Mouse (Mus musculus): ENCODE data around the gene Psg16. TPM values are rescaled to one million over a fixed set of nuclear protein-coding genes. Genes with fewer than 3 reads are reported as not detected.
"Not testable (repeated sequence)": the region's sequence is repeated elsewhere in the genome, so short reads cannot be mapped to it uniquely, and the experiment has no call there.

Gene Psg16
- polyA plus RNA-seq, 1 experiment from 2014 or later, result 0.09 TPM

DNA sequence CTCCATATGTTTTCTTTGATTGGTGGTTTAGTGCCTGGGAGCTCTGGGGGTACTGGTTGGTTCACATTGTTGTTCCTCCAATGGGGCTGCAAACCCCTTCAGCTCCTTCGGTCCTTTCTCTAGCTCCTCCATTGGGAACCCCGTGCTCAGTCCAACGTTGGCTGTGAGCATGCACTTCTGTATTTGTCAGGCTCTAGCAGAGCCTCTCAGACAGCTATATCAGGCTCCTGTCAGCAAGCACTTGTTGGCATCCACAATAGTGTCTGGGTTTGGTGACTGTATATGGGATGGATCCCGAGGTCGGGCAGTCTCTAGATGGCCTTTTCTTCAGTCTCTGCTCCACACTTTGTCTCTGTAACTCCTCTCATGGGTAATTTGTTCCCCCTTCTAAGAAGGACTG is 6.2 kb upstream of the Psg16 start:
- H3K27me3 ChIP-seq (ENCODE audit: control insufficient read depth, insufficient read depth, low read length); H3K4me1 ChIP-seq (ENCODE audit: control insufficient read depth, insufficient read depth, low read length); H3K9ac ChIP-seq (ENCODE audit: low read depth, low read length); H3K4me3 ChIP-seq (ENCODE audit: low read depth, low read length); H3K9me3 ChIP-seq (replicated peaks; ENCODE audit: control insufficient read depth, low read length); H3K4me2 ChIP-seq; H3K27ac ChIP-seq (ENCODE audit: low read depth, low read length); ATAC-seq (replicated peaks; ENCODE audit: insufficient number of reproducible peaks, low FRiP score, low TSS enrichment); H3K36me3 ChIP-seq (ENCODE audit: control insufficient read depth, insufficient read depth, low read length): not testable (repeated sequence)
- WGBS (ENCODE audit: insufficient replicate concordance), result 37% methylated on average over 5 of the region's 5 CpGs

DNA sequence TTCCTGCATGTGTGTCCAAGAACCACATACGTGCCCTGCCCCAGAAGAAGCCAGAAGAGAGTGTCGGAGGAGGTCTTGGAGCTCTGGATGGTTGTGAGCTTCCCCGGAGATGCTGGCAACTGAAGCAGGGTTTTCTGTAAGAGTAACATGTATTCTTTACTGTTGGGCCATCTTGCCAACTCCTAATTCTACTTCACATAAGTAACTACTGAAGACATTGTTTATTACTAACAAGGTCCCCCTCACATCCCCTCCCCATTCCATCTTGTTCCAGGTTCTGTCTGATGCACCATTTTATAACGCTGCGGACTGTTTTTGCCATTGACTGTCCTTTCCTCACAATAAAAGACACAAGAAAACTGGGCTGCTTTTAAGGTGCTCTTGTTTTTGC is 332 bp upstream of the Psg16 start:
- ATAC-seq (replicated peaks; ENCODE audit: insufficient number of reproducible peaks, low FRiP score, low TSS enrichment), result no peak
- H3K4me3 ChIP-seq (ENCODE audit: low read depth, low read length), result no peak overlapping the region
- no peaks in the 10 kb centered on the region for H3K4me1 ChIP-seq (ENCODE audit: control insufficient read depth, insufficient read depth, low read length)
- no peaks in the 10 kb centered on the region for H3K27me3 ChIP-seq (ENCODE audit: control insufficient read depth, insufficient read depth, low read length)
- H3K9me3 ChIP-seq (replicated peaks; ENCODE audit: control insufficient read depth, low read length), result no peaks in the 10 kb centered on the region
- no peak overlapping the region for H3K27ac ChIP-seq (ENCODE audit: low read depth, low read length)
- H3K4me2 ChIP-seq, result no peak overlapping the region
- 55% methylated on average over 5 of the region's 5 CpGs for WGBS (ENCODE audit: insufficient replicate concordance)
- H3K36me3 ChIP-seq (ENCODE audit: control insufficient read depth, insufficient read depth, low read length), result no peaks in the 10 kb centered on the region
- H3K9ac ChIP-seq (ENCODE audit: low read depth, low read length), result no peak overlapping the region

DNA sequence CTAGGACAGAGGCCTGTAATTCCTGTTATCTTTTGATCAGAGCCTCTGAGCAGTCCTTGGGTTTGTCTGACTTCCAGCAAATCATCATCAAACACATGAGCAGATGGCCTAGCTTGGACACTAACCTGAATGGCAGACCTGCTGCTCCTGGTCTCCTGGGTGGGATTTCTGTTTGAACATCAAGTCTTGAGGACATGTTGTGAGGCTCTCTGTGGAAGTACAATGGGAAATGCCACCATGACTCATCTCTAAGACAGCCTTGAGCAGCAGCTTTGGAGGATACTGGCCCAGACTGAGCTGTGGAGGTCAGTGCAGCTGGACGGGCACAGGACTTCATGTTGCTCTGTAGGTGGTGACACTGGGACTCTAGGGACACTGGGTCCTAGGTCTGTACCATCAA is 2.7 kb downstream of the Psg16 start:
- no peaks in the 10 kb centered on the region for H3K36me3 ChIP-seq (ENCODE audit: control insufficient read depth, insufficient read depth, low read length)
- H3K27me3 ChIP-seq (ENCODE audit: control insufficient read depth, insufficient read depth, low read length), result no peaks in the 10 kb centered on the region
- no peak overlapping the region for H3K4me3 ChIP-seq (ENCODE audit: low read depth, low read length)
- no peak overlapping the region for H3K9ac ChIP-seq (ENCODE audit: low read depth, low read length)
- WGBS (ENCODE audit: insufficient replicate concordance), result 83% methylated on average over 1 of the region's 1 CpGs
- no peaks in the 10 kb centered on the region for H3K9me3 ChIP-seq (replicated peaks; ENCODE audit: control insufficient read depth, low read length)
- no peak for ATAC-seq (replicated peaks; ENCODE audit: insufficient number of reproducible peaks, low FRiP score, low TSS enrichment)
- no peak overlapping the region for H3K4me2 ChIP-seq
- no peak overlapping the region for H3K27ac ChIP-seq (ENCODE audit: low read depth, low read length)
- H3K4me1 ChIP-seq (ENCODE audit: control insufficient read depth, insufficient read depth, low read length), result no peaks in the 10 kb centered on the region

DNA sequence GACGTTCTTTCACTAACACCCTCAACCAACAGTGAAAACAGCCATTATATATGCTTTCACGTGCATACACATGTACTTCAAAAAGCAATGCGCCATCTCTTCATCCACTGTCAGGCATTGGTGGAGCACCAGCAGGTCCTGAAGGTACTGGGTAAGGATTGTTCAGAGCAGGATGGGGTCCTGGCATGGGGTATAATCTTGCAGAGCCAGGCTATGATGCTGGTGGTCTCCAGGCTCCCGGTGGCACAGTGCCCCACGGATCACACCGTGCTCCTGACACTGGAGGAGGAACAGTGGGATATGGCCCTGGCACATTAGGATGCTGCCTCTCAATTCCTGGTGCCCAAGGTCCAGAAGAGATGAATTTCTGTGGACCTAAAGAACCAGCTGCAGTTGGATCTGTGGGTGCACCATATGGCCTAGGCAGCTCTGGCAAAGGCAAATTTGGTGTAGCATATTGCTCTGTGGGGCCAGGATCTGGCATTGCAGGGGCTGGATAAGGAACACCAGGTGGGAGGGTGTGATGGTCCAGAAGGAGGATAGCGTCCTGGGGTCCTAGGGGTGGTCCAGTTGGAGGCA is 4.3 kb downstream of the Psg16 start:
- Histone ChIP-seq H3K4me3 (ENCODE audit: low read depth, low read length) (no peak overlapping the region), H3K27ac (ENCODE audit: low read depth, low read length) (no peak overlapping the region), H3K4me1 (ENCODE audit: control insufficient read depth, insufficient read depth, low read length) (no peaks in the 10 kb centered on the region), H3K9ac (ENCODE audit: low read depth, low read length) (no peak overlapping the region), H3K9me3 (replicated peaks; ENCODE audit: control insufficient read depth, low read length) (no peaks in the 10 kb centered on the region), H3K27me3 (ENCODE audit: control insufficient read depth, insufficient read depth, low read length) (no peaks in the 10 kb centered on the region), H3K4me2 (no peak overlapping the region), H3K36me3 (ENCODE audit: control insufficient read depth, insufficient read depth, low read length) (no peaks in the 10 kb centered on the region)
- ATAC-seq (replicated peaks; ENCODE audit: insufficient number of reproducible peaks, low FRiP score, low TSS enrichment), result no peak
- 76% methylated on average over 7 of the region's 7 CpGs for WGBS (ENCODE audit: insufficient replicate concordance)

- H3K9ac ChIP-seq (ENCODE audit: low read depth, low read length), result no peak overlapping the region
- no peak for ATAC-seq (replicated peaks; ENCODE audit: insufficient number of reproducible peaks, low FRiP score, low TSS enrichment)
- no peak overlapping the region for H3K27ac ChIP-seq (ENCODE audit: low read depth, low read length)
- H3K4me1 ChIP-seq (ENCODE audit: control insufficient read depth, insufficient read depth, low read length), result no peaks in the 10 kb centered on the region
- WGBS (ENCODE audit: insufficient replicate concordance), result 69% methylated on average over 4 of the region's 4 CpGs
- no peak overlapping the region for H3K4me2 ChIP-seq
- no peaks in the 10 kb centered on the region for H3K27me3 ChIP-seq (ENCODE audit: control insufficient read depth, insufficient read depth, low read length)
- H3K36me3 ChIP-seq (ENCODE audit: control insufficient read depth, insufficient read depth, low read length), result no peaks in the 10 kb centered on the region
- no peaks in the 10 kb centered on the region for H3K9me3 ChIP-seq (replicated peaks; ENCODE audit: control insufficient read depth, low read length)
- no peak overlapping the region for H3K4me3 ChIP-seq (ENCODE audit: low read depth, low read length)
Measured at GRCm38 (mm10) chr7:17082766-17083165, 8.9 kb downstream of the Psg16 start.

DNA sequence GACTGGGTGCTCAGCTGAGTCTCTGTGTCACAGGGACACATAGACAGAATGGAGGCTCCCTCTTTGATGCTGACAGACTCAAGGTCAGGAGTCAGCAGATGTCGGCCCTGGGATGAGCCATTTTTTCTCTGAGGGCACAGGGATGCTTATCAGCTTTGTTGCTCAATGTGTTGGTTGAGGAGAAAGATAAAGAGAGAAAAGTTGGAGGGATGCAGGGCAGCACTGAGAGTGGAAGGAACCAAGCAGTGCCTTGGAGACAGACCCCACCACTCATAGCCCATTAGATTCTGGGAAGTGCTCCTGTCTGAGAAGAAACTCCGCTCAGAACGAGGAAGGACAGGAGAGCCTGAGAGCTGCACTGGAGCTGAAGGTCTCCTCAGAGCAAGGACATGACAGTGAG is 13.9 kb downstream of the Psg16 start:
- ATAC-seq (replicated peaks; ENCODE audit: insufficient number of reproducible peaks, low FRiP score, low TSS enrichment), result no peak
- Histone ChIP-seq H3K9ac (ENCODE audit: low read depth, low read length) (no peak overlapping the region), H3K36me3 (ENCODE audit: control insufficient read depth, insufficient read depth, low read length) (no peaks in the 10 kb centered on the region), H3K27me3 (ENCODE audit: control insufficient read depth, insufficient read depth, low read length) (no peaks in the 10 kb centered on the region), H3K4me1 (ENCODE audit: control insufficient read depth, insufficient read depth, low read length) (no peaks in the 10 kb centered on the region), H3K9me3 (replicated peaks; ENCODE audit: control insufficient read depth, low read length) (no peaks in the 10 kb centered on the region), H3K4me2 (no peak overlapping the region), H3K27ac (ENCODE audit: low read depth, low read length) (no peak overlapping the region), H3K4me3 (ENCODE audit: low read depth, low read length) (no peak overlapping the region)
- 71% methylated on average over 3 of the region's 3 CpGs for WGBS (ENCODE audit: insufficient replicate concordance)

DNA sequence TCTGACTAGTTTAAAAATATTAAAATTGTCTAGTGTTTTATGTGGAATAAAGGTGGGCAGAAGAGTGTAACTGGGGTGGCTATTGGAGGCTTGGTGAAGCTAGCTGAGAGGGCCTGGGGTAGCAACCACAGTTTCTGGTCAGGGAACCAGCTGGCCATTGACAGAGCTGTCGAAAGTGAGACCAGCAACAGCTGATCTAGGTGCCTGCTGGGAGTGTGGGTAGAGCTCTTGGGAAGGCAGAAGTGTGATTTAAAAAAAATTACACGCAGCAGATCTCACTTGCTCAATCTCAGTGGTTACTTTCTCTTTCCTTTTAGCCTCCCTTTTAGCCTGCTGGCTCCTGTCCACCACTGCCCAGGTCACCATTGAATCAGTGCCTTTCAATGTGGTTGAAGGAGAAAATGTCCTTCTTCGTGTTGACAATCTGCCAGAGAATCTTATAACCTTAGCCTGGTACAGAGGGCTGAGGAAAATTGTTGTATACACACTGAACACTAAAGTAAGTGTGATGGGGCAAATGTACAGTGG is 16.3 kb downstream of the Psg16 start:
- no peak overlapping the region for H3K9ac ChIP-seq (ENCODE audit: low read depth, low read length)
- H3K4me1 ChIP-seq (ENCODE audit: control insufficient read depth, insufficient read depth, low read length), result no peaks in the 10 kb centered on the region
- H3K4me3 ChIP-seq (ENCODE audit: low read depth, low read length), result no peak overlapping the region
- H3K36me3 ChIP-seq (ENCODE audit: control insufficient read depth, insufficient read depth, low read length), result no peaks in the 10 kb centered on the region
- no peak overlapping the region for H3K4me2 ChIP-seq
- H3K27ac ChIP-seq (ENCODE audit: low read depth, low read length), result no peak overlapping the region
- WGBS (ENCODE audit: insufficient replicate concordance), result 50% methylated on average over 3 of the region's 3 CpGs
- H3K27me3 ChIP-seq (ENCODE audit: control insufficient read depth, insufficient read depth, low read length), result no peaks in the 10 kb centered on the region
- no peaks in the 10 kb centered on the region; the same call in 1 of the 2 replicates for H3K9me3 ChIP-seq (replicated peaks; ENCODE audit: control insufficient read depth, low read length)
- ATAC-seq (replicated peaks; ENCODE audit: insufficient number of reproducible peaks, low FRiP score, low TSS enrichment), result no peak

- H3K36me3 ChIP-seq (ENCODE audit: control insufficient read depth, insufficient read depth, low read length), result no peaks in the 10 kb centered on the region
- H3K9me3 ChIP-seq (replicated peaks; ENCODE audit: control insufficient read depth, low read length), result no peaks in the 10 kb centered on the region; the same call in 1 of the 2 replicates
- H3K9ac ChIP-seq (ENCODE audit: low read depth, low read length), result no peak overlapping the region
- H3K27me3 ChIP-seq (ENCODE audit: control insufficient read depth, insufficient read depth, low read length), result no peaks in the 10 kb centered on the region
- no peak overlapping the region for H3K4me3 ChIP-seq (ENCODE audit: low read depth, low read length)
- ATAC-seq (replicated peaks; ENCODE audit: insufficient number of reproducible peaks, low FRiP score, low TSS enrichment), result no peak
- 0% methylated on average over 1 of the region's 1 CpGs for WGBS (ENCODE audit: insufficient replicate concordance)
- no peak overlapping the region for H3K4me2 ChIP-seq
- no peaks in the 10 kb centered on the region for H3K4me1 ChIP-seq (ENCODE audit: control insufficient read depth, insufficient read depth, low read length)
- H3K27ac ChIP-seq (ENCODE audit: low read depth, low read length), result no peak overlapping the region
Measured at GRCm38 (mm10) chr7:17091280-17091679, 17.4 kb downstream of the Psg16 start.

DNA sequence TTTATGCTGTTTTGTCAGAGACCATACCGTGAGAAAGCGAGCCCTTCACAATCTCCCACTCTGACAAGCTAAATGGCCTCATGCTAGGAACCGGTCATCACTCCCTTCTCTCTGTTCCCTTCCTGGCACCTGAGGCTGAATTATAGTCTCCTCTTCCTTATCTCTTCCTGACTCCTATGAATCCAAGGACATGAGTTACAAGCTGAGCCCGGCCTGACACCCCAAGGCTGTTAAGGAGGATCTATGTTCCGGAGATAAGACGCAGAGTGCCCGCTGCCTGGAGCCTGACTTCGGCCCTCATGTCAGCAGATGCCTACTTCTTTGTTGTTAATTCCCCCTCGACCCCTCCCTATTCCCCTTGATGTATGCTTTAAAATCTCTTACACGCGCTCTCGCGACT is 27.8 kb downstream of the Psg16 start:
- not testable (repeated sequence) for H3K27ac ChIP-seq (ENCODE audit: low read depth, low read length); H3K4me3 ChIP-seq (ENCODE audit: low read depth, low read length); H3K4me2 ChIP-seq; H3K4me1 ChIP-seq (ENCODE audit: control insufficient read depth, insufficient read depth, low read length); H3K9me3 ChIP-seq (replicated peaks; ENCODE audit: control insufficient read depth, low read length); H3K27me3 ChIP-seq (ENCODE audit: control insufficient read depth, insufficient read depth, low read length); ATAC-seq (replicated peaks; ENCODE audit: insufficient number of reproducible peaks, low FRiP score, low TSS enrichment); H3K36me3 ChIP-seq (ENCODE audit: control insufficient read depth, insufficient read depth, low read length); H3K9ac ChIP-seq (ENCODE audit: low read depth, low read length)
- 83% methylated on average over 13 of the region's 13 CpGs for WGBS (ENCODE audit: insufficient replicate concordance)
